Mouse (Mus musculus) layer of hippocampus, adult 8-10 months (tissue): Measurements from ENCODE around the gene Scgb1b3. TPM values are rescaled to one million over a fixed set of nuclear protein-coding genes. Genes with fewer than 3 reads are reported as not detected.

ENCODE experiments used
- DNase-seq, 2 experiments: peaks; one replicate each; pipeline ENCODE4 v3.0.0; 2022; ENCODE audit warnings: low spot score in 2 of 2
- total RNA-seq, 4 experiments: library from RNA; stranded (reverse); gene quantifications; 2 replicates each; pipeline ENCODE4 v1.2.4; 2022

Scgb1b3 gene
- not detected for total RNA-seq

- DNase-seq, result no peak
Observed at GRCm38 (mm10) chr7:31375292-31375691, at the start of gene Scgb1b3. TSS of gene Scgb1b3 (plus strand) at chr7:31375592.

GRCm38 (mm10) chr7:31362022-31362560 lies 13.3 kb upstream of the Scgb1b3 start, which contains the start of gene Scgb2b3:
TSS of gene Scgb2b3 (minus strand) at chr7:31362072.
- no peak for DNase-seq

Other genes with a start within 250 kb of the Scgb1b3 start
- 100 to 1,000 TPM; 572 to 623 (median 584) TPM for gene Scn1b, start 248.6 kb upstream of the Scgb1b3 start, total RNA-seq
- gene Gramd1a, start 219.7 kb upstream of the Scgb1b3 start, total RNA-seq, result 100 to 1,000 TPM; 115 to 132 (median 125) TPM
- not detected for gene Scgb2b2, start 85.1 kb upstream of the Scgb1b3 start, total RNA-seq
- gene Scgb1b2, start 83.8 kb upstream of the Scgb1b3 start, total RNA-seq, result not detected
- not detected for gene Scgb2b3, start 13.5 kb upstream of the Scgb1b3 start, total RNA-seq